Mouse (Mus musculus) kidney, adult 18-20 months (tissue): ENCODE data around the gene Atad1.
"Not testable (repeated sequence)": the region's sequence is repeated elsewhere in the genome, so short reads cannot be mapped to it uniquely, and the experiment has no call there.

Experiments used
- DNase-seq: peaks from one replicate; pipeline ENCODE4 v3.0.0; 2021

The Atad1 gene

DNA sequence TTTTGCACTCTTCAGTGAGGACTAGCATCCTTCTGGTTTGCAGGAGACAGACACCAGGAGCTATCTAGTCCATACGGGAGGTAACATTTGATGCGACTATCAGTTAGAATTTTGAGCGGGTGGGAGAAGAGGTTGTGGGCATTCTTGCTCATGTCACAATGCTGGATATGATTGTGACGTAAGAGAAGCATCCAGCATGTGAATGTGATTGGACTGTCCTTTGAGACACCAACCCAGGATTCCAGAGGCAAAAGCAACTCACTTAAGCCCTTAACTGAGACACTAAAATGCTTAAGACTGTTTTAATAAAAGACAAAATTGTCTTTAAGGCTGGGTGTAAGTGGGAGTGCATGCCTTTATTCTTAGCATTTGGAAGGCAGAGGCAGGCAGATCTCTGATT lies at the start of gene Atad1:
Gene Atad1 (minus strand): TSS at position 101 of the 400 bp plus-strand sequence.
- no peak for DNase-seq

DNA sequence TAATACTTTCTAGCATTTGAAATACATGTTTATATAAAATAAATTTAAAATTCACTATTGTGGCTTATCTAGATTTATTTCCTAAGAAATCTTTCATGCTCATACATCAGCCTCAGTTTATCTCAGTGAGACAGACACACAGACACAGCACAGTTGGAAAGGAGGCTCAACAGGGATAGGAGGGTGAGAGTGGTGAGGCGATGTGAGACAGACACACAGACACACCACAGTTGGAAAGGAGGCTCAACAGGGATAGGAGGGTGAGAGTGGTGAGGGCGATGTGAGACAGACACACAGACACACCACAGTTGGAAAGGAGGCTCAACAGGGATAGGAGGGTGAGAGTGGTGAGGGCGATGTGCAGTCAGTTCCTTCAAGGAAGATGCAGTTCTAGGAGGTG lies 48.4 kb upstream of the Atad1 start:
- not testable (repeated sequence) for DNase-seq

DNA sequence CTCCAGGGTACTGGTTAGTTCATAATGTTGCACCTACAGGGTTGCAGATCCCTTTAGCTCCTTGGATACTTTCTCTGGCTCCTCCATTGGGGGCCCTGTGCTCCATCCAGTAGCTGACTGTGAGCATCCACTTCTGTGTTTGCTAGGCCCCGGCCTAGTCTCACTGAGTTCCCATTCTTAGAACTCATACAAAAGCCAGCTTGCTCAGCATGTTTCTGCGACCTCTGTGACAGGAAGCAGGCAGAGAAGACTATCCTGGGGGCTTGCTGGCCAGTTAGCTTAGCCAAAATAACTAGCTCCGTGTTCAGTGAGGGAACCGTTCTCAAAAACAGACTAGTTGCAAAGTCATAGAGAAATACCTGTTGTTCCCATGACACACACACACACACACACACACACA lies 47.8 kb upstream of the Atad1 start:
- DNase-seq, result not testable (repeated sequence)

- no peak for DNase-seq
Measured at GRCm38 (mm10) chr19:32781305-32782071, 41.9 kb upstream of the Atad1 start.

GRCm38 (mm10) chr19:32779131-32779530 lies 39.5 kb upstream of the Atad1 start:
- no peak for DNase-seq

GRCm38 (mm10) chr19:32778411-32778810 lies 38.8 kb upstream of the Atad1 start:
- DNase-seq, result no peak

DNA sequence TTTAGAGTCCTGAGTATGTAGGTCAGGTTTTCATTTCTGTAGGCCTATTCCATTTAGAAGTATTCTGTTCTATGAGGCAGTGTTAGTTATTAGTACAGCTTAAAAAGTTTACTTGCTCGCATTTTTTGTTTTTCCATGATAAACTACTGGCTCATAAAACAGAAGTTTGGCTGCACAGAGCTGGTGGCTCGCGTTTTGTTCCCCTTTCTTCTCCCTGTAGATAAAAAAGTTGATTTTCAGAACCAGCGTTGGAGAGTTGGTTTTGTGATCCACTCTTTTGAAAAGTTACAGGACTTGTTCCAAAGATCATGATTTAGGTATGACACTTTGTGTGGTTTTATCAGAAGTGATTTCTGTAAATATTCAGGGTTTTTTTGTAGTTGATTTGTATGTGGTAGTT lies 22.9 kb upstream of the Atad1 start:
- no peak for DNase-seq

GRCm38 (mm10) chr19:32761162-32761561 lies 21.6 kb upstream of the Atad1 start:
- DNase-seq, result no peak

DNA sequence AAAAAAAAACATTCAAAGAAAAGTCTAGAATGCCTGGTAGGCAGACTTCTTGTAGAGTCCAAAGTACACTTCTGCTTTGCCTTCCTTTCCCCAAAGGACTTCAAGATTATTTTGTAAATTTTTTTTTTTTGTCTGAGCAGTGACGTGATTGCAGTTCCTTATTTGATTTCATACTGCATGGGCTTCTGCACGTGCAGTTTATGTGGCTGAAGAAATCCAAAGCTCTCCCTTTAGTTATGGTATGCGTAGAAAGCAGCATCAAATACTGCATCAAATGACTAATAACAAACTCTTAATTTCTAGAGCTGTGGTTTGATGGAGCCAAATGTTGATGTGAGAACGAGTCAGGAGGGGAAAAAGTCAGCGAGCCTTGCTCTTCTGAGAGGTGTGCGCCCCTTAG lies 20.9 kb upstream of the Atad1 start:
- no peak for DNase-seq

DNA sequence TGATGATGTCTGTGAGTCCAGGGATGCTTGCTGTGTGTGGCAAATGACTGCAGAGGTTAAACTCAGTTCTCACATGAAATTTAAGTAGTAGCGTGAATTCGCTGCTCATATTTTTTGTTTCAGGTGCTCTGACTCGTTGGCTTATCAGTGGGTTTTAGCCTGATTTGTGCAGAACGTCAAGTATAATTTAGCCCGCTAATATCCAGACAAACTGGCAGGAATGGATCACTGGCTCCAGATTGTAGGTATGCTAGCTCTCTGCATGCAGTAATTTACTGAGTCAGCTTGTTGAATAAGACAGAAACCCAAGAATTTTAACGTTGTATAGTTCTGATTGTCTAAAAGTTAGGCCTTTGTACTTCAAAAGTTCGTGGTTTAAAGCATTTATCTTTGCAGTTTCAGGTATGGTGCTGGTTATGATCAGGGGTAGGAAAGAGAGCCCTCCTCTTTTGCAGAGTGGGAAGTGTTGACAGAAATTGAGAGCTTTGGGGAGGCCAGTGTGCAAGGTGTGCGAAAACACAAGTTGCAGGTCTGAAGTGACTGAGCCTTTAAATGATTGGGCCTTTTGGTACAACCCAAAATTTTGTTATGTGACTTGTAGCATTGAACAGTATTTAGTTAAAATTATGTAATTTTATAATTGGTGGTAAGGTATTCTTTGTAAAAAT lies 19.9 kb upstream of the Atad1 start:
- peak; percentile 13 for DNase-seq

GRCm38 (mm10) chr19:32758793-32759161 lies 19.2 kb upstream of the Atad1 start:
- no peak for DNase-seq

DNA sequence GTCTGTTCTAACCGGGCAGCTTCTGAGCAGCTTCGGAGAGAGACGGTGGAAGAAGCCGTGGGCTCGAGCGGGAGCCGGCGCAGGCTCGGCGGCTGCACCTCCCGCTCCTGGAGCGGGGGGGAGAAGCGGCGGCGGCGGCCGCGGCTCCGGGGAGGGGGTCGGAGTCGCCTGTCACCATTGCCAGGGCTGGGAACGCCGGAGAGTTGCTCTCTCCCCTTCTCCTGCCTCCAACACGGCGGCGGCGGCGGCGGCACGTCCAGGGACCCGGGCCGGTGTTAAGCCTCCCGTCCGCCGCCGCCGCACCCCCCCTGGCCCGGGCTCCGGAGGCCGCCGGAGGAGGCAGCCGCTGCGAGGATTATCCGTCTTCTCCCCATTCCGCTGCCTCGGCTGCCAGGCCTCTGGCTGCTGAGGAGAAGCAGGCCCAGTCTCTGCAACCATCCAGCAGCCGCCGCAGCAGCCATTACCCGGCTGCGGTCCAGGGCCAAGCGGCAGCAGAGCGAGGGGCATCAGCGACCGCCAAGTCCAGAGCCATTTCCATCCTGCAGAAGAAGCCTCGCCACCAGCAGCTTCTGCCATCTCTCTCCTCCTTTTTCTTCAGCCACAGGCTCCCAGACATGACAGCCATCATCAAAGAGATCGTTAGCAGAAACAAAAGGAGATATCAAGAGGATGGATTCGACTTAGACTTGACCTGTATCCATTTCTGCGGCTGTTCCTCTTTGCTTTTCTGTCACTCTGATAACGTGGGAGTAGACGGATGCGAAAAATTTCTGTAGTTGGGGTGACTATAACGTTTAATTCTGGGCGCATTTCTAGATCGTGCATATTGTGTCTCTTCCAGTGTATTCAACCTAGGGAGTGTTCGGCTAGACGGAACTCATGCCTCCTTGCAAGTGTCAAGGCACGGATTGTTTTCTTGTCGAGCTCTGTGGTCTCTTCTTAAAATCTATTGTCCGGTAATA lies 18.5 kb upstream of the Atad1 start:
- DNase-seq, result no peak

- peak; percentile 98 for DNase-seq
Measured at GRCm38 (mm10) chr19:32756900-32757725, 17.5 kb upstream of the Atad1 start, which contains the start of gene Pten. Gene Pten (plus strand): TSS chr19:32757497.

DNA sequence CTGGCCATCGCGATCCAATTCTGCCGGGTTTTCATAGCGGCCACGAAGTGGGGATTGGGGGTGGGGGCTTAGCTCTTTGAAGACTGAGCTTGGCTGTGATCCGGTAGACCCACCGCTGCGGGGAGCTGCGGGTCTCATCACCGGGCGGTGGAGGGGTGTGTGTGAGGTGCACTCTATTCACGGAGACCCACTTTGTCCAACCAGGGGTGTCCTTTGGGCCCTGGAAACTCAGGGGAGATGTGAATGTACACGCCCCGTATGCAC lies 17.0 kb upstream of the Atad1 start:
- no peak for DNase-seq

DNA sequence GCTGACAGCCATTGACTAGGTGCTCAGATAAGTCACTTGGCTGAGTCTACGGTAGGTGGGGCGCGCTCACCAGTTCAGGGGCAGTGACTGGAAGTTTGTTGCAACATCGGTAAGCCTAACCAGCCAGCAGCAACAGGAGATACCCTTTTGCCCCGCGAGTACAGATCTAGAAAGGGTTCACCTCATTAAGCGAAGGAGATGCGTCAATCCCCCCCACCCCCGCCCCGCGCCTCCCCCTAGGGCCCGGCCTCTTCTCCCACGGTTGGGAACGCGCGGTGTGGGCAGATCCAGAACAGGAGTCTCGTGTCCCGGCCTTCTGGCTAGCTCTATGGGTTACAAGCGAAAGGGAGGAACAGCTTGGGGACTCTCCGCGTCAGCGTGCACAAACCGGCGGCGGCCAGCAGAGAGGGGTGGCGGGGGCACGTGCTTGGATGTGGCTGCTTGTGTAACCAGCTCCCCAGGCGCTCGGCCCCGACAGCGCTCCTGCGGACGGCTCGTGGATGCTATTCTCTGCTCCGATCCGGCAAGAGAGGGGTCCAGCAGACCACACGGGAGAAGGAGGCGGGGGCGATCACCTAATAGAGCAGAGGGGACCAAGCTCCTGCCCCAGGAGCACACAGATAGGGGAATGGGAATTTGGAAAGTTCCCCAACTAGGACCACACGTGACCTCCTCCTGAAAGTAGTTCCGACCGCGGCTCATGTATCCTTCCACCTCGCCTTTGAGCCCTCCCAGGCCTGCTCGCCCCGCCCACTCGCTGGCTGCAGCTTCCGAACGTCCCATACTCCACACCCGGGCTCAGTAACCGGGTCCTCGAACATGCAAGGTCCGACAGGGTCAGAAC lies 16.4 kb upstream of the Atad1 start:
- DNase-seq, result peak; percentile 98

DNA sequence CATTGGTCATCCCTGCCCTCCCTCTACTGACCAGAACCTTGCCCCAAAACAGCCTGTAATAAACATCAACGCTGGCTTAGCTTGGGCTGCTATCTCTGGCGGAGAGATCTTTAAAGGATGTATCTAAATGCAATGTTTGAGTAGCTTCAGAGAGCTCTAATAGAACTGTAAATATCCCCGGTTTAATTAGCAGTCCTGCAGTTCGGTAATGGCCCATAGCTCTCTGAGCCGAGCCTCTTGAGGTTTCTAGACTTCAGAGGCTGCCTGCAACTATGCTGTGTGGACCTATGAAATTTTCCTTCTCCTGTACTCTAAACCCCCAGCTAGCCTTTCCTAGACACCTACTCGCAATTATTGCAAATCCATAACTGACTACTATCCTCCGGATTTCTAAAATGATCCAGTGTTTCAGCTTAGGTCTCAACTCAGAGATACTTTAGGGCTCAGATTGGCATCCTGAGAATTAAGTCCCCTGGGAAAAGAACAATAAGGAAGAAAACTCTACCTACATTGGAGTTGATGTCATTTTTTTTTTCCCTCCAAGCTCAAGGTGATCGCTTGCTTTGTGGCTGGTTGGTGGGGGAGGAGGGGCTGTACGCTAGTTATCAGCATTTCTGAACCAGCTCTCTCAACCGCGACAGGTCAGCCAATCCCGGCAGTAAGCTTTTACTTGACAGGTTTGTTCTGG lies 15.7 kb upstream of the Atad1 start:
- peak; percentile 13 for DNase-seq

GRCm38 (mm10) chr19:32754188-32755000 lies 14.8 kb upstream of the Atad1 start:
- no peak for DNase-seq

DNA sequence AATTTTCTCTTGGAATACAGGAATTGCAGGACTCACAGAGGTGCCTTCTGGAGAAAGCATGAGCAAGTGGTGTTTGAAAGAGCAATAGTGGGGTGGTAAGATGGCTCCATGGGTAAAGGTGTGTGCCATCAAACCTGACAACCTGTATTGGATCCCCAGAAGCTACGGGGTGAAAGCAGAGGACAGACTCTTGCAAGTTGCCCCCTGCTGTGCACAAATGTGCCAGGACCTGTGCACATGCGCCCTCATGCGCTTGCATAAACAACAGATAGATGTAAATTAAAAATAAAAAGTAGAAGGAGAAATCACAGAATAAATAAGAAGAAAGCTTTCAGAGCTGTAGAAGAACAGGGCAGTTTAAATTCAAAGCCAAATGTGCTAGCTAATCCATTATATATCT lies 13.8 kb upstream of the Atad1 start:
- DNase-seq, result no peak

DNA sequence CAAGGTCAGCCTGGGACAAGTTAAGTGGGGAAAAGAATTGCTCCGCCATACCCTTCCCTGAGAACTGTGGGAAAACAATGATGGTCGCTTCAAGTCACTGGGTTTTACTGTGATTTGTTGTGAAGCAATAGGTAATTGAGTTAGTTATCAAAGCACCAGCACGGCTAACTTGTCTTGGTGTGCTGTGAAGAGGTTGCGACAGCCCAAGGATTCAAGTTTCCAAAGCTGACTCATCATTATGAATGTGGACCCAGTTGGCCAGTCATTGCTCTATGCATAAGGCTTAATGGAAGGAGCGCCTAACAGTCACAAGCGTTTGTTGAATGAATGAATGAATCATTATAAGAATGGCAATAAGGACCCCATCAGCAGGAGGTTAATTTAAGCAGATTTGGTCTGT lies 12.8 kb upstream of the Atad1 start:
- DNase-seq, result no peak

DNA sequence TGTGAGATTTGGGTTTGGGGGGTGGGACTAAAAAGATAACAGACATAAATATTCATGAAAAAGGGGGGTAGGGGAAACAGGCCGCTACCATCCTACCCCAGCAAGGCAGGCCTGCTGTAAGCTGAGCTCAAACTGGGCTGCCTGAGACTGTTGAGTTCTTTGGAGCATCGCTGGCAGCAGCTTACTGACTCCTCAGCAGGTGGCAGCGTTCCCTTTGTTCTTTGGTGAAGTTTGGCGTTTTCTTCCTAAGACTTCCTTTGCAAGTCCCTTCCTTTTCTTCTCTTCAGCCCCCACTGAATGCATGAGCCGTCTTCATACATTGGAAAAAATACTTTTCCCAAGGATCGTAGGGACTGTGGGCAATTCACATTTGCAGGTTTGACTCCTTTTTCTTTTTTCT lies 9.8 kb upstream of the Atad1 start:
- DNase-seq, result peak; percentile 26
